Mouse (Mus musculus): Measurements from ENCODE around the gene Rassf3. TPM values are rescaled to one million over a fixed set of nuclear protein-coding genes. Genes with fewer than 3 reads are reported as not detected.

Rassf3 gene
- polyA plus RNA-seq, 1 experiment from 2014 or later: 4.6 TPM

GRCm38 (mm10) chr10:121430764-121431540 lies 45.2 kb downstream of the Rassf3 start:
- no peak for ATAC-seq
- no peak overlapping the region for H3K9ac ChIP-seq (ENCODE audit: low read depth, low read length)
- H3K4me2 ChIP-seq (ENCODE audit: low read length): no peak overlapping the region
- H3K4me1 ChIP-seq (ENCODE audit: control insufficient read depth, insufficient read depth, low read length): peaks cover 6% of the 10 kb centered on the region; the same call in 1 of the 2 replicates
- no peaks in the 10 kb centered on the region for H3K36me3 ChIP-seq (ENCODE audit: control insufficient read depth, insufficient read depth, low read length)
- no peak overlapping the region for H3K27ac ChIP-seq (ENCODE audit: low read length)
- H3K9me3 ChIP-seq (replicated peaks; ENCODE audit: control insufficient read depth, low read length, poor library complexity, severe bottlenecking): no peaks in the 10 kb centered on the region
- WGBS: 84% methylated on average over 15 of the region's 15 CpGs
- no peak overlapping the region for H3K4me3 ChIP-seq (ENCODE audit: low read depth, low read length)
- H3K27me3 ChIP-seq (ENCODE audit: control insufficient read depth, insufficient read depth, low read depth, low read length): no peaks in the 10 kb centered on the region

- ATAC-seq: no peak
- no peak overlapping the region for H3K4me2 ChIP-seq (ENCODE audit: low read length)
- peaks cover 6% of the 10 kb centered on the region; the same call in 1 of the 2 replicates for H3K4me1 ChIP-seq (ENCODE audit: control insufficient read depth, insufficient read depth, low read length)
- WGBS: 31% methylated on average over 14 of the region's 14 CpGs
- no peaks in the 10 kb centered on the region for H3K36me3 ChIP-seq (ENCODE audit: control insufficient read depth, insufficient read depth, low read length)
- H3K9ac ChIP-seq (ENCODE audit: low read depth, low read length): no peak overlapping the region
- H3K4me3 ChIP-seq (ENCODE audit: low read depth, low read length): no peak overlapping the region
- no peak overlapping the region for H3K27ac ChIP-seq (ENCODE audit: low read length)
- no peaks in the 10 kb centered on the region for H3K9me3 ChIP-seq (replicated peaks; ENCODE audit: control insufficient read depth, low read length, poor library complexity, severe bottlenecking)
- no peaks in the 10 kb centered on the region for H3K27me3 ChIP-seq (ENCODE audit: control insufficient read depth, insufficient read depth, low read depth, low read length)
Measured at GRCm38 (mm10) chr10:121429981-121430682, 46.0 kb downstream of the Rassf3 start.

- H3K27ac ChIP-seq (ENCODE audit: low read length): 0 out of 2 replicates have a peak overlapping the region, but pooled peaks have one; percentile 15
- no peak overlapping the region for H3K4me2 ChIP-seq (ENCODE audit: low read length)
- no peaks in the 10 kb centered on the region for H3K9me3 ChIP-seq (replicated peaks; ENCODE audit: control insufficient read depth, low read length, poor library complexity, severe bottlenecking)
- peaks cover 6% of the 10 kb centered on the region; the same call in 1 of the 2 replicates for H3K4me1 ChIP-seq (ENCODE audit: control insufficient read depth, insufficient read depth, low read length)
- H3K36me3 ChIP-seq (ENCODE audit: control insufficient read depth, insufficient read depth, low read length): no peaks in the 10 kb centered on the region
- no peak overlapping the region for H3K9ac ChIP-seq (ENCODE audit: low read depth, low read length)
- WGBS: 65% methylated on average over 8 of the region's 8 CpGs
- H3K27me3 ChIP-seq (ENCODE audit: control insufficient read depth, insufficient read depth, low read depth, low read length): no peaks in the 10 kb centered on the region
- ATAC-seq: no peak
- H3K4me3 ChIP-seq (ENCODE audit: low read depth, low read length): no peak overlapping the region
Measured at GRCm38 (mm10) chr10:121429581-121429980, 46.6 kb downstream of the Rassf3 start.

- Histone ChIP-seq H3K9ac (ENCODE audit: low read depth, low read length) (no peak overlapping the region), H3K4me3 (ENCODE audit: low read depth, low read length) (no peak overlapping the region), H3K36me3 (ENCODE audit: control insufficient read depth, insufficient read depth, low read length) (no peaks in the 10 kb centered on the region), H3K4me2 (ENCODE audit: low read length) (no peak overlapping the region), H3K9me3 (replicated peaks; ENCODE audit: control insufficient read depth, low read length, poor library complexity, severe bottlenecking) (no peaks in the 10 kb centered on the region), H3K27ac (ENCODE audit: low read length) (no peak overlapping the region), H3K4me1 (ENCODE audit: control insufficient read depth, insufficient read depth, low read length) (peaks cover 7% of the 10 kb centered on the region; the same call in 1 of the 2 replicates), H3K27me3 (ENCODE audit: control insufficient read depth, insufficient read depth, low read depth, low read length) (no peaks in the 10 kb centered on the region)
- 0 out of 2 replicates have a peak, but pooled peaks have one; percentile 12 for ATAC-seq
- 50% methylated on average over 2 of the region's 2 CpGs for WGBS
Measured at GRCm38 (mm10) chr10:121429089-121429488, 47.1 kb downstream of the Rassf3 start.

- no peaks in the 10 kb centered on the region for H3K9me3 ChIP-seq (replicated peaks; ENCODE audit: control insufficient read depth, low read length, poor library complexity, severe bottlenecking)
- no peak overlapping the region for H3K27ac ChIP-seq (ENCODE audit: low read length)
- no peak overlapping the region for H3K4me2 ChIP-seq (ENCODE audit: low read length)
- H3K36me3 ChIP-seq (ENCODE audit: control insufficient read depth, insufficient read depth, low read length): no peaks in the 10 kb centered on the region
- H3K9ac ChIP-seq (ENCODE audit: low read depth, low read length): no peak overlapping the region
- 87% methylated on average over 15 of the region's 15 CpGs for WGBS
- no peak overlapping the region for H3K4me3 ChIP-seq (ENCODE audit: low read depth, low read length)
- ATAC-seq: no peak
- H3K4me1 ChIP-seq (ENCODE audit: control insufficient read depth, insufficient read depth, low read length): peaks cover 12% of the 10 kb centered on the region; the same call in 1 of the 2 replicates
- no peaks in the 10 kb centered on the region for H3K27me3 ChIP-seq (ENCODE audit: control insufficient read depth, insufficient read depth, low read depth, low read length)
Measured at GRCm38 (mm10) chr10:121428011-121428711, 48.0 kb downstream of the Rassf3 start.

GRCm38 (mm10) chr10:121427136-121427535 lies 49.0 kb downstream of the Rassf3 start:
- H3K27me3 ChIP-seq (ENCODE audit: control insufficient read depth, insufficient read depth, low read depth, low read length): no peaks in the 10 kb centered on the region
- H3K4me2 ChIP-seq (ENCODE audit: low read length): no peak overlapping the region
- WGBS: 52% methylated on average over 5 of the region's 5 CpGs
- no peak for ATAC-seq
- no peaks in the 10 kb centered on the region for H3K9me3 ChIP-seq (replicated peaks; ENCODE audit: control insufficient read depth, low read length, poor library complexity, severe bottlenecking)
- no peaks in the 10 kb centered on the region for H3K36me3 ChIP-seq (ENCODE audit: control insufficient read depth, insufficient read depth, low read length)
- no peak overlapping the region for H3K9ac ChIP-seq (ENCODE audit: low read depth, low read length)
- H3K4me3 ChIP-seq (ENCODE audit: low read depth, low read length): no peak overlapping the region
- peaks cover 10% of the 10 kb centered on the region; the same call in 1 of the 2 replicates for H3K4me1 ChIP-seq (ENCODE audit: control insufficient read depth, insufficient read depth, low read length)
- no peak overlapping the region for H3K27ac ChIP-seq (ENCODE audit: low read length)

GRCm38 (mm10) chr10:121426458-121427070 lies 49.6 kb downstream of the Rassf3 start:
- Histone ChIP-seq H3K9ac (ENCODE audit: low read depth, low read length) (no peak overlapping the region), H3K4me2 (ENCODE audit: low read length) (no peak overlapping the region), H3K36me3 (ENCODE audit: control insufficient read depth, insufficient read depth, low read length) (no peaks in the 10 kb centered on the region), H3K4me1 (ENCODE audit: control insufficient read depth, insufficient read depth, low read length) (peaks cover 10% of the 10 kb centered on the region; the same call in 1 of the 2 replicates), H3K27ac (ENCODE audit: low read length) (no peak overlapping the region), H3K27me3 (ENCODE audit: control insufficient read depth, insufficient read depth, low read depth, low read length) (no peaks in the 10 kb centered on the region), H3K9me3 (replicated peaks; ENCODE audit: control insufficient read depth, low read length, poor library complexity, severe bottlenecking) (no peaks in the 10 kb centered on the region), H3K4me3 (ENCODE audit: low read depth, low read length) (no peak overlapping the region)
- WGBS: 54% methylated on average over 5 of the region's 5 CpGs
- no peak for ATAC-seq

- WGBS: 80% methylated on average over 14 of the region's 14 CpGs
- no peak overlapping the region for H3K27ac ChIP-seq (ENCODE audit: low read length)
- no peaks in the 10 kb centered on the region for H3K9me3 ChIP-seq (replicated peaks; ENCODE audit: control insufficient read depth, low read length, poor library complexity, severe bottlenecking)
- peaks cover 10% of the 10 kb centered on the region; the same call in 1 of the 2 replicates for H3K4me1 ChIP-seq (ENCODE audit: control insufficient read depth, insufficient read depth, low read length)
- ATAC-seq: no peak
- H3K4me3 ChIP-seq (ENCODE audit: low read depth, low read length): no peak overlapping the region
- no peak overlapping the region for H3K9ac ChIP-seq (ENCODE audit: low read depth, low read length)
- H3K27me3 ChIP-seq (ENCODE audit: control insufficient read depth, insufficient read depth, low read depth, low read length): no peaks in the 10 kb centered on the region
- H3K4me2 ChIP-seq (ENCODE audit: low read length): no peak overlapping the region
- H3K36me3 ChIP-seq (ENCODE audit: control insufficient read depth, insufficient read depth, low read length): no peaks in the 10 kb centered on the region
Measured at GRCm38 (mm10) chr10:121425506-121426025, 50.6 kb downstream of the Rassf3 start.
